Mouse (Mus musculus): Measurements from ENCODE around the gene Tnfsf13. TPM values are rescaled to one million over a fixed set of nuclear protein-coding genes. Genes with fewer than 3 reads are reported as not detected.
"Not testable (repeated sequence)": the region's sequence is repeated elsewhere in the genome, so short reads cannot be mapped to it uniquely, and the experiment has no call there.

The Tnfsf13 gene
- 10 to 100 TPM in 25 of 26 experiments, 1 to 10 TPM in 1; 7.6 to 87.6 (median 29.3) TPM for total RNA-seq (2018; cell fraction: chromatin; rRNA removed)
- 10 to 100 TPM in 23 of 26 experiments, 1 to 10 TPM in 3; 8.5 to 49.0 (median 19.5) TPM for total RNA-seq (2018; cell fraction: cytosol; rRNA removed)
- 10 to 100 TPM in 25 of 26 experiments, 1 to 10 TPM in 1; 10.0 to 76.3 (median 24.5) TPM for total RNA-seq (2018; cell fraction: nucleus; rRNA removed)
- polyA plus RNA-seq (2018) = 16.4 to 43.4 TPM (median 40.3 TPM) in 3 replicates

DNA sequence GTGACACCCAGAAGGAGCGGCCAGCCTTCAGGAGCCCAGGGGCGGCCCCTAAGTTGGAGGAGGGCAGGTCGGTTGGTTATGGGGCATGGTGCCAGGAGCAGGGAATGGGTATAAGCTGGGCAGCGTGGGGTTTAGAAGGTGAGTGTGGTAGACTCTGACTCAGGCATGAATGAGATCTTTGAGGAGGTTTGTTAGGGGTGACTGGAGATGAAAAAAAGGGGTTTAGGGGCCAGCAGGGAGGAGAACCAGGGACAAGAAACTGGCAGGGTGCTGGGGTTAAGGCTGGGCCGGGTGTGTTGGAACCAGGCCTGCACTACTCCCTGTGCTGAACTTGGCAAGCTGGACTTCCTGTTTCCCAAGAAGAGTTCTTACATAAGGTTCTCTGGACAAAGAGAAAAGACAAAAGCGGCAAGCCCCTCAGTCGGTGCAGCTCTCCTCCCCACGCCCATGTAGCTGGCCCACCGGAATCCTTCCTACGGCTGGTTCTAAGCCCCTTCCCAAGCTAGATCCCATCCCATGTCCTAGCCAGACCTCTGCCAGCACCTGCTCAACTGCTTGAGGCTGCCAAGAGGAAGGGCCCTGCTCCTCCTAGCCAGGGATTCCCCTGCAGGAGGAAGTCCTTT lies at the start of gene Tnfsf13:
Gene Tnfsf13, minus strand, starts transcription at position 259 of the 623 bp plus-strand sequence.
- peaks cover 62% of the 10 kb centered on the region for H3K79me2 ChIP-seq (ENCODE audit: inconsistent target)
- no peaks in the 10 kb centered on the region; the same call in 1 of the 2 replicates for H3K36me3 ChIP-seq (ENCODE audit: inconsistent target)
- WGBS (ENCODE audit: missing documents) = 3% methylated on average over 10 of the region's 10 CpGs
- peak within 1 kb of the TSS; percentile 91 for H3K27ac ChIP-seq
- H3K4me3 ChIP-seq (ENCODE audit: inconsistent target) = peak within 1 kb of the TSS; percentile 22

DNA sequence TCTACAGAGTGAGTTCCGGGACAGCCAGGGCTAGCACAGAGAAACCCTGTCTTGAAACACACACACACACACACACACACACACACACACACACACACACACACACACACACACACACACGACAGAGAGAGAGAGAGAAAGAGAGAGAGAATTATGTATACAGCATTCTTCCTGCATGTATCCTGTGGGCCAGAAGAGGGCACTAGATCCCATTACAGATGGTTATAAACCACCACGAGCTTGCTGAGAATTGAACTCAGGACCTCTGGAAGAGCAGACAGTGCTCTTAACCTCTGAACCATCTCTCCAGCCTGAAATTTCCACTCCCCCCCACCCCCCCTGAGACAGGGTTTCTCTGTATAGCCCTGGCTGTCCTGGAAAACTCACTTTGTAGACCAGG lies 45.8 kb upstream of the Tnfsf13 start:
- not testable (repeated sequence) for H3K79me2 ChIP-seq (ENCODE audit: inconsistent target); H3K27ac ChIP-seq; H3K4me3 ChIP-seq (ENCODE audit: inconsistent target)
- WGBS (ENCODE audit: missing documents) = 78% methylated on average over 1 of the region's 3 CpGs
- H3K36me3 ChIP-seq (ENCODE audit: inconsistent target) = peaks cover 24% of the 10 kb centered on the region

DNA sequence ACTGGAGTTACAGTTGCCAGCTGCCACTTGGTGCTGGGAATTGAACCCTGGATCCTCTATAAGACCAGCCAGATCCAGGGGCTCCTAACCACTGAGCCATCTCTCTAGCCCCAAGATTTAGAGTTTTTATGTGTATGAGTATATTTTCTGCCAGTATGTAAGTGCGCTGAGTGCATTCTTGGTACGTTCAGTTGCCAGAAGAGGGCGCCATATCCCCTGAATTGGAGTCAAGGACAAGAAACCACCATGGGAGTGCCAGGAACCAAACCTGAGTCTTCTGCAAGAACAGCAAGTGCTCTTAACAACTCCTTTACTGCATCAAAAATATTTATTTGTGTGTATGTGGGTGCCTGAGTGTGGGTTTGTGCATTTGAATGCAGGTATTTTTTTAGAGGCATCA lies 43.5 kb upstream of the Tnfsf13 start:
- 70% methylated on average over 3 of the region's 3 CpGs for WGBS (ENCODE audit: missing documents)
- no peaks in the 10 kb centered on the region for H3K79me2 ChIP-seq (ENCODE audit: inconsistent target)
- peaks cover under 1% of the 10 kb centered on the region; the same call in 1 of the 2 replicates for H3K36me3 ChIP-seq (ENCODE audit: inconsistent target)
- H3K27ac ChIP-seq = no peak overlapping the region
- no peak overlapping the region for H3K4me3 ChIP-seq (ENCODE audit: inconsistent target)

DNA sequence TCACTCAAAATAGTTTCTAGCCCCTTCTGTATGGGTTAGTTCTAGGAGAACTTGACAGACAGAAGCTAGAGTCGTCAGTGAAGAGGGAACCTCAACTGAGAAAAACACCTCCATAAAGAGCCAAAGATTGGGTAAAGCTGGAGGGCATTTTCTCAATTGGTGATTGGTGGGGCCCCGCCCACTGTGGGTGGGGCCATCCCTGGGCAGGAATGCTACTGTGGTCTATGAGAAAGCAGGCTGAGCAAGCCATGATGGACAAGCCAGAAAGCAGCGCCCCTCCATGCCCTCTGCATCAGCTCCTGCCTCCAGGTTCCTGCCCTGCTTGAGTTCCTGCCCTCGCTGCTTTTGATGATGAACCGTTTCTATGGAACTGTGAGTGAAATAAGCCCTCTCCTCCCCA lies 40.4 kb upstream of the Tnfsf13 start:
- Histone ChIP-seq H3K36me3 (ENCODE audit: inconsistent target) (no peaks in the 10 kb centered on the region), H3K27ac (no peak overlapping the region), H3K79me2 (ENCODE audit: inconsistent target) (no peaks in the 10 kb centered on the region), H3K4me3 (ENCODE audit: inconsistent target) (no peak overlapping the region)
- 65% methylated on average over 5 of the region's 5 CpGs for WGBS (ENCODE audit: missing documents)

DNA sequence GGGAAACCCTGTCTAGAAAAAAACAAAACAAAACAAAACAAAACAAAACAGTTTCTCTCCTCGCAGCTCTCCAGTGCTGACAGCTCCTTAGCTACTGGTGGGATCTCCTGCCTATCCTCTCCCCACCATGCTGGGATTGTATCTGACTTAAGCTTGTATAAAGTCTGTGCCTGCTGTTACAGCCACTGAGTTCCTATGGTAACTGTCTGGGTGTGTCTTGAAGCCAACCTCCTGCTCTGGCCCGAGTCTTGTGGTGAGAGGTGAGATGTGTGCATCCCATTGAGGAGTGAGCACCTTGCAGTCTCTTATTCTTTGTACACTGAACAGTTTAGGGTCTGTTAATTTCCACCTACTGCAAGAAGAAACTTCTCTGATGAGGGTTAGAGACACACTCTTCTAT lies 37.5 kb upstream of the Tnfsf13 start:
- Histone ChIP-seq H3K27ac (no peak overlapping the region), H3K79me2 (ENCODE audit: inconsistent target) (no peaks in the 10 kb centered on the region), H3K36me3 (ENCODE audit: inconsistent target) (no peaks in the 10 kb centered on the region), H3K4me3 (ENCODE audit: inconsistent target) (no peak overlapping the region)
- WGBS (ENCODE audit: missing documents) = 81% methylated on average over 2 of the region's 2 CpGs

DNA sequence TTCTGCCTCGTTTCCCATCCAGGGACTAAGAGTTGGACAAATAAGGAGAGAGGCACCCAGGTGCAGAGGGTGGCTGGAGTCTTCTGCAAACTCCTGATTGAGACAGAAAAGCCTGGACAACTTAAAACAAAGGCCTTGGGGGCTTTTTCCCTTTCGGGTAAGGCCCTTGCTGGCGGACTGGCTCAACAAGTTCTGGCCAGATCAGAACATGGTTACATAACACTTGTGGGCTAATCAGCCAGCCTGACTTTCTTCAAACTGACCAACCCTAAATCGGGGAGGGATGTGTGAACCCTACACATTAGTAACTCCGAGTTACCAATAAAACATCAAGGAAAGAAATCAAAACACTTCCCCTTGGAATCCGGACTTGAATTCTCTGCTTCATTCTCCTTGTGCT lies 35.3 kb upstream of the Tnfsf13 start:
- no peaks in the 10 kb centered on the region for H3K79me2 ChIP-seq (ENCODE audit: inconsistent target)
- no peak overlapping the region for H3K27ac ChIP-seq
- 91% methylated on average over 6 of the region's 6 CpGs for WGBS (ENCODE audit: missing documents)
- no peak overlapping the region for H3K4me3 ChIP-seq (ENCODE audit: inconsistent target)
- H3K36me3 ChIP-seq (ENCODE audit: inconsistent target) = no peaks in the 10 kb centered on the region

DNA sequence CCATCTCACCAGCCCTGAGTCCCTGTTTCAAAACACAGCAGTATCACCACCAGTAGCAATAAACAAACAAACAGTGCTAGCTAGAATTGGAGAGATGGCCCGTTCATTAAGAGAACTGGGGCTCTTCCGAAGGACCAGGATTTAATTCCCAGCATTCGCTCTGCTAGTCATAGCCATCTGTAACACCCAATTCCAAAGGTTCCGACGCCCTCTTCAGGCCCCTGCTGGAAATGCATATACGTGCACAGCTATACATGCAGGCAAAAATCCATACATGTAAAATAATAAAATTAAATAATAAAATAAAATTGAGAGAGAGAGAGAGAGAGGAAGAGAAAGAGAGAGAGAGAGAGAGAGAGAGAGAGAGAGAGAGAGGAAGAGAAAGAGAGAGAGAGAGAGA lies 33.8 kb upstream of the Tnfsf13 start:
- Histone ChIP-seq H3K79me2 (ENCODE audit: inconsistent target) (no peaks in the 10 kb centered on the region), H3K4me3 (ENCODE audit: inconsistent target) (no peak overlapping the region), H3K27ac (no peak overlapping the region), H3K36me3 (ENCODE audit: inconsistent target) (no peaks in the 10 kb centered on the region)
- 79% methylated on average over 6 of the region's 6 CpGs for WGBS (ENCODE audit: missing documents)

DNA sequence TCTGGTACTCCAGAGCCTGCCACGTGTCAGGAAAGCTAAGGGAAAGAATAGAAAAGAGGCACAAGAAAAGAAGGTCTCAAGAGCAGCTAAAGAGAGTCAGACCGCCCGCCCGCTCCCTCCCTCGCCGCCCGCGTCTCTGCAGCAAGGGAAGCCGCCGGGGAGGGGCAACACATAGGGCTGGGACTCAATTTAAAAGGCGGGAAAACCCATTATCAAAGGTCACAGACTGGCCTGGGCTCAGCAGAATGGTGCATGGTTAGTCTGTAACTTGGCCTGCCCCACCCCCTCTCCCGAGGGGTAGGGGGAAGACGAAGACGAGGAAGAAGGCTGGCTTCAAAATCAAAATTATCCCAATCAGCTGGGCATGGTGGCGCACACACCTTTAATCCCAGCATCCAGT lies 33.1 kb upstream of the Tnfsf13 start:
- Histone ChIP-seq H3K4me3 (ENCODE audit: inconsistent target) (no peak overlapping the region), H3K36me3 (ENCODE audit: inconsistent target) (no peaks in the 10 kb centered on the region), H3K79me2 (ENCODE audit: inconsistent target) (no peaks in the 10 kb centered on the region), H3K27ac (no peak overlapping the region)
- 81% methylated on average over 15 of the region's 15 CpGs for WGBS (ENCODE audit: missing documents)

DNA sequence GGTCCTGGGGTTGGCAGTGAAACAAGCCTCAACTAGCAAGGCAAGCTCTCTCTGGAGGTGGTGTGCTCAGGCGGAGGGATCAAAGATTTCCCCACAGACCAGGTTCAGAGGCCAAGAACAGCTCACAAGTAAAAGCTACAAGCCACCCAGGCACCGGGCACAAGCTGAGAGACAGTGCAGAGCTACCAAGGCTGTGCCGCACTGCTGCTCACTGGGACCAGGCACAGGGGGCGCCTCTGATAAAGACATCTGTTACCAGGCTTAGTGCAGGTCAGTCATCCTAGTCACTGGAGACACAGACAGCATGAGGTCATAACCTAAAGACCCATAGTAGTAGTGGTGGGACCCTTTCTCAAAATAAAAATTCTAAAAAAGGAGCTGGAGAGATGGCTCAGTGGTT lies 31.4 kb upstream of the Tnfsf13 start:
- WGBS (ENCODE audit: missing documents) = 86% methylated on average over 4 of the region's 4 CpGs
- H3K4me3 ChIP-seq (ENCODE audit: inconsistent target) = no peak overlapping the region
- no peaks in the 10 kb centered on the region for H3K36me3 ChIP-seq (ENCODE audit: inconsistent target)
- no peak overlapping the region for H3K27ac ChIP-seq
- no peaks in the 10 kb centered on the region for H3K79me2 ChIP-seq (ENCODE audit: inconsistent target)

DNA sequence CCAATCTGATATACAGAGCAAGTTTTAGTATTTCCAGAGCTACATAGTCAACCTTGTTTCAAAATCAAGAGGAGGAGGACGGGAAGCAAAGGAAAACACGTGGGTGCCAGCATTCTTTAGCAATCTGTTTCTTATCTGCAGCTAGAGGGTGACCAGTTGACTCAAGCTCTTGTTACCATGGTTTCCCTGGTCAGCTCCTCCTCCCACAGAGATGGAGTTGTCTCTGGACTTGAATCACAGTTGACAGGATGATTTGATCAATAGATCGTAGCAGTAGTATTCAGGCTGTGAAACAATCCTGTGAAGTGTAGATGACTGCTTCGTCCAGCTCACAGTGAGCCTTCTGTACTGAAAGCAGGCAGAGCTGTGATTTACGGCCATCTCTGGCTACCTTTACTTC lies 30.3 kb upstream of the Tnfsf13 start:
- Histone ChIP-seq H3K4me3 (ENCODE audit: inconsistent target) (no peak overlapping the region), H3K79me2 (ENCODE audit: inconsistent target) (no peaks in the 10 kb centered on the region), H3K36me3 (ENCODE audit: inconsistent target) (no peaks in the 10 kb centered on the region), H3K27ac (no peak overlapping the region)
- 33% methylated on average over 5 of the region's 5 CpGs for WGBS (ENCODE audit: missing documents)

DNA sequence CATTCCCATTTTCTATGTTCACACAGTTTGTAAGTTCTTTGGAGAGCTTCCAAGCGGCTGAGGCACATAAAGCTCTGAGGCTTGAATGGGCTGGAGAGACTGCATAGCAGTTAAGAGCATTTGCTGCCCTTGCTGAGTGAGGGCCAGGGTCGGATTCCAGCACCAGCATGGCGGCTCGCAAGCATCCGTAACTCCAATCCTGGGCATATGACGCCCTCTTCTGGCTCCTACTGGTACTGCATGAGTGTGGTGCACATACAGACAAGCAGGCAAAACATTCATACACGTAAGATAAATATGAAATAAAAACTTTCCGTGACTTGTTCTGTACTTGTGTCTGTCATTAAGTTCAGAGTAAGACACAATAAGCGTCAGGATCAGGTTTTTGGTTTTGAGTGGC lies 29.9 kb upstream of the Tnfsf13 start:
- Histone ChIP-seq H3K79me2 (ENCODE audit: inconsistent target) (no peaks in the 10 kb centered on the region), H3K36me3 (ENCODE audit: inconsistent target) (no peaks in the 10 kb centered on the region), H3K27ac (no peak overlapping the region), H3K4me3 (ENCODE audit: inconsistent target) (no peak overlapping the region)
- 87% methylated on average over 9 of the region's 9 CpGs for WGBS (ENCODE audit: missing documents)

DNA sequence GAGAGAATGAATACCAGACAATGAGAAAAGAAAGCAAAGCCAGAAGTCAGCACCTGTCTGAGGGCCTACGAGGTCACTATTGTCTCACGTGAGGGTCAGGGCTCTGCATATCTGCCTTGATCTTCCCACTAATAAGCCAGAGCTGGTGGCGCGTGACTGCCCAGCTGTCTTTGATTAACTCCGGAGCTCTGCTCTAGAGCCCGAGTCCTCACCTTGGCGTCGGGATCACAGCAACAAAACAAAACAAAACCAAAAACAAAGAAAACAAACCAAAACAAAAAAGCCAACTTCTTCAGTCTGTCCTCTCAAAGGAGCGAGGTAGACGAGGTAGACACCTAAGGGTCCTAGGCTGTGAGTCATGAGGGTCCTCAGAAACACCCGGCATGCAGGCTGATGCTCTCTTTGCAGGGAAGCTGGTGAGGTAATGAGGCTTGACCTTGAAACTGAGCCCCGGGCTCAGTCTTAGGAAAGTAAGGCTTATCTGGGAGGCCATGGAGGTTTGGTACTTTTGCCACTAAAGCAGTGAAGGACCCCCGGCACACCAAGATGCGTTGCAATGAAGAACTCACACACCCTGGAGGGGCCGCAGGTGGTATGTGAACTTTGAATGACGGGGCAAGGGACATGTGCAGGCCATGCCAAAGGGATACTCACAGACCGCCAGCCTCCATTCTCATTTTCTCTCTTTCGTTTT lies 29.2 kb upstream of the Tnfsf13 start:
- Histone ChIP-seq H3K4me3 (ENCODE audit: inconsistent target) (no peak overlapping the region), H3K36me3 (ENCODE audit: inconsistent target) (no peaks in the 10 kb centered on the region), H3K79me2 (ENCODE audit: inconsistent target) (no peaks in the 10 kb centered on the region), H3K27ac (no peak overlapping the region)
- 95% methylated on average over 18 of the region's 18 CpGs for WGBS (ENCODE audit: missing documents)

DNA sequence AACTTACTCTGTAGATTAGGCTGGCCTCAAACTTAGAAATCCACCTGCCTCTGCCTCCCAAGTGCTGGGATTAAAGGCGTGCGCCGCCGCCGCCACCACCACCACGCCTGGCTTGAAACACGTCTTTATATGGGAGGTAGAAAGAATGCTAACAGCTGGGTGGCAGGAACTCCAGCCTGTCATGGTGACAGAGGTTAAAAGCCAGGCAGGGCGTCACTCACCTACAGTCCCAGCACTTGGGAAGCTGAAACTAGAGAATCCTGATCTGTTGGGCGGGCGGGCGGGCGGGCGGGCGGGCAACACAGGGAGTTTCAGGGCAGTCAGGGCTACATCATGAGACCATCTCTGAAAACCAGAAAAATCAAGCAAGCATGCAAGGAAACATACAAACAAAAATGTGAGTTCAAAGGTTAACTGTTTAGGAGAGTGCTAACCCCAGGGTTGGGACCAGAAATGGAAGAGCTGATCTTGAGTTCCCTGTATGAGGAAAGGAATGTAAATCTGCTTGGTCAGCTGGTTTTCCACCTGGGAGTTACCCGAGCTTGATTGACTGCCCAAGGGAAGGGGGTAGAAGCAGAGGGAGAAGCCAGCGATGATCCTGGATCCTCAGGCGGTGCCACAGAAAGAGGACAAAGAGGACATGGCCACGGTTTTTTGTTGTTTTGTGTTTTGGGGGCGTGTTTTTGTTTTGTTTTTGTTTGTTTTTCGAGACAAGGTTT lies 27.5 kb upstream of the Tnfsf13 start:
- 98% methylated on average over 8 of the region's 20 CpGs for WGBS (ENCODE audit: missing documents)
- H3K36me3 ChIP-seq (ENCODE audit: inconsistent target) = no peaks in the 10 kb centered on the region
- no peak overlapping the region for H3K4me3 ChIP-seq (ENCODE audit: inconsistent target)
- no peak overlapping the region for H3K27ac ChIP-seq
- H3K79me2 ChIP-seq (ENCODE audit: inconsistent target) = no peaks in the 10 kb centered on the region

DNA sequence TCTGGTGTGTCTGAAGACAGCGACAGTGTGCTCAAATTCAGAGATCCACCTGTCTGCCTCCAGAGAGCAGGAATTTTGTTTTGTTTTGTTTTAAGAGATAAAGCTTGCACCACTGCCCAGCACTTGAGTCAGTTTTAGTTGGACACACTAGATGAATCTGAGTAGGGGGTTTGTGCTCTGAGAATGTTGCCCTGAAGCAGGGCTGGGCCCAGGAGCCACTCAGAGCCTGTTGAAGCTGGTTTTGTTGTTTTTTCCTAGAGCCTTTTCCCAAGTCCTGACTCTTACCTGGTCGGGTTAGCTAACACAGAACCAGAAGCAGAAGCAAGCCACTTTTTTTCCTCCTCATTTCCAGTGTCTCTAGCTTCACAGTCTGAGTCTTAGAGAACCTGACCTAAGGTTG lies 25.5 kb upstream of the Tnfsf13 start:
- no peak overlapping the region for H3K27ac ChIP-seq
- H3K79me2 ChIP-seq (ENCODE audit: inconsistent target) = no peaks in the 10 kb centered on the region
- H3K36me3 ChIP-seq (ENCODE audit: inconsistent target) = no peaks in the 10 kb centered on the region
- no peak overlapping the region for H3K4me3 ChIP-seq (ENCODE audit: inconsistent target)
- WGBS (ENCODE audit: missing documents) = 76% methylated on average over 2 of the region's 2 CpGs

DNA sequence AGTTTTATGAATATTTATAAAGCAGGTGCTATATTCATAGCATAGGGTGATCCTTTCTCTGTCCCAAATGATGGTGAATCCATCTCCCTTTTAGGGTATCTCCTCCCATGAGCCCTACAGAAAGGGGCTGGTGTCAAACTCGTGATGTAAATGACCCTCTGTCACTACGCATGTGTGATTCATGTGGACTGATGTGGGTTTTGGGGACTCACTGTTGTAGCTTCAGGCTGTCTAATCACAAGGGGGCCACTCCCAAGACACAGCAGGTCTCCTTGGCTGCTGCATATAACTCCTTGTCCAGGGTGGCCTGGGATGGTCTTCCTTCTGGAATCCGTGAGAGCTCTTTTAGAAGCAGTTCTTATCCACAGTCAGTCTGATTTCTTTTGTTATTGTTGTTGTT lies 24.9 kb upstream of the Tnfsf13 start:
- H3K4me3 ChIP-seq (ENCODE audit: inconsistent target) = no peak overlapping the region
- no peak overlapping the region for H3K27ac ChIP-seq
- H3K79me2 ChIP-seq (ENCODE audit: inconsistent target) = no peaks in the 10 kb centered on the region
- WGBS (ENCODE audit: missing documents) = 100% methylated on average over 3 of the region's 3 CpGs
- H3K36me3 ChIP-seq (ENCODE audit: inconsistent target) = no peaks in the 10 kb centered on the region
